Mouse (Mus musculus): ENCODE measurements around the gene Galnt18. TPM values are rescaled to one million over a fixed set of nuclear protein-coding genes. Genes with fewer than 3 reads are reported as not detected.

Gene Galnt18
- polyA plus RNA-seq (2012; rRNA removed), result 11.2 and 13.4 TPM in 2 replicates

- peak; percentile 97 for DNase-seq (ENCODE audit: low read depth)
Observed at GRCm38 (mm10) chr7:111779504-111780242, at the start of gene Galnt18. Galnt18 (minus strand) TSS chr7:111779977.

DNA sequence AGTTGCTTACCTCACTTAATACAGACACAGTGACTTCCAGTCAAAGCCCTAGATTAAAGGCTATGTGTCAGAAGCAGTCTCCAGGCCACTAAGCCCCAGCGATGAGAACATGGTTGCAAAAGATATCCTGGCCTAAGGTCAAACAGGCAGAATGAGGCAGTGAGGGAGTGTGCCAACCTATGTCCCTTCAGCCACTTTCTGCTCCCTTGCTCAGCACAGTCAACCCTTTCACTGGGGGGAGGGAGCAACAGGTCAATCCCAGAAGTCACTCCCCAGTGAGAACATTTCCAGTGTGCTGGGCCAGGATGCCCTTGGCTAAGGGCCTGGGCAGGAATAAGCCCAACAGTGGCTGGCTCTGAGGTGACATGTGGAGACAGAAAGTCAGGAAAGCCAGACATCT, 47.6 kb upstream of the Galnt18 start:
- TF ChIP-seq POLR2A (IDR thresholded peaks at IDR 0.05; ENCODE audit: borderline replicate concordance, extremely low read depth, insufficient read depth, insufficient read length, poor library complexity, severe bottlenecking) (no peak), CTCF (IDR thresholded peaks at IDR 0.05; ENCODE audit: borderline replicate concordance, extremely low read depth, insufficient read depth, insufficient read length) (no peak)
- no peak for DNase-seq (ENCODE audit: low read depth)

More at GRCm38 (mm10) chr7:111779504-111780242, at the start of gene Galnt18:
- TF ChIP-seq POLR2A (IDR thresholded peaks at IDR 0.05; ENCODE audit: borderline replicate concordance, extremely low read depth, insufficient read depth, insufficient read length, poor library complexity, severe bottlenecking), result peak; percentile 38; the same call in 1 of the 2 replicates
- TF ChIP-seq CTCF (IDR thresholded peaks at IDR 0.05; ENCODE audit: borderline replicate concordance, extremely low read depth, insufficient read depth, insufficient read length), result no peak

DNA sequence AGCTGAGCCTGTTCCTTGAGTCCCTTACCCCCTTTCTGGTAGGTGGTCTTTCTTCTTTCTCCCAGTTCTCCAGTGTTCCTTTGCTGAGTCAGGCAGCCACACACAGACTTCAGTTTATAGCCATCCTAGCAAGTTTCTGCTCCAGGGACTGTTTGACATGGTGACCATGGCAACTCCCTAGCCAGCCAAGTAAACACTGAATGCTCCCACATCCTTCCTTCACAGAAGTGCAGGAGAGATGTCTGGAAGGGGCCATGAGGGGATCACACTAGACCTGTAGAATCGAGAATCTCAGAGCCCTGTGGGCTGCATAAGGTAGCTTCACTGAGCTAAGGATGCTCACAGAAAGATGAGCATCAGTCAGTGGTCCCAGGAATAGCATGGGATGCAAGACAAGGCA, 33.3 kb upstream of the Galnt18 start:
- DNase-seq (ENCODE audit: low read depth), result peak; percentile 40
- no peak for TF ChIP-seq POLR2A (IDR thresholded peaks at IDR 0.05; ENCODE audit: borderline replicate concordance, extremely low read depth, insufficient read depth, insufficient read length, poor library complexity, severe bottlenecking)
- no peak for TF ChIP-seq CTCF (IDR thresholded peaks at IDR 0.05; ENCODE audit: borderline replicate concordance, extremely low read depth, insufficient read depth, insufficient read length)

DNA sequence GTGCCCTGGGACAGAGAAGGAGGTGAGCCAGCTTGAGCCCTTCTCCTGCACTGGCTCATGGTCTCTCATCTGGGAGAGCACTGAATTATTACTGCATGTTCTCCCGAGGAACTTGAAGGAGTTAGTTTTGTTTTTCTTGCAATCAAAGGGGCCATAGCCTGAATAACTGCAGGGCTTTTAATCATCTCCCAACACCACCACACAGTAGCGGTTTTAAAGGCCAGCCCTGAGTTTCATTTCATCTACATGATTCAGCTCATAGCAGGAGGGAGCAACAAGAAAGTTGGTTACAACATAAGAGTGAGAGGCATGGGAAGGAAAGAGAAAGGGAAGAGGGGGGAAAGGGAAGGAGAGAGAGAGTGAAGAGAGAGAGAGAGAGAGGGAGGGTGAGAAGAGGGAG, 31.3 kb upstream of the Galnt18 start:
- TF ChIP-seq CTCF (IDR thresholded peaks at IDR 0.05; ENCODE audit: borderline replicate concordance, extremely low read depth, insufficient read depth, insufficient read length) (no peak), POLR2A (IDR thresholded peaks at IDR 0.05; ENCODE audit: borderline replicate concordance, extremely low read depth, insufficient read depth, insufficient read length, poor library complexity, severe bottlenecking) (no peak)
- no peak for DNase-seq (ENCODE audit: low read depth)

DNA sequence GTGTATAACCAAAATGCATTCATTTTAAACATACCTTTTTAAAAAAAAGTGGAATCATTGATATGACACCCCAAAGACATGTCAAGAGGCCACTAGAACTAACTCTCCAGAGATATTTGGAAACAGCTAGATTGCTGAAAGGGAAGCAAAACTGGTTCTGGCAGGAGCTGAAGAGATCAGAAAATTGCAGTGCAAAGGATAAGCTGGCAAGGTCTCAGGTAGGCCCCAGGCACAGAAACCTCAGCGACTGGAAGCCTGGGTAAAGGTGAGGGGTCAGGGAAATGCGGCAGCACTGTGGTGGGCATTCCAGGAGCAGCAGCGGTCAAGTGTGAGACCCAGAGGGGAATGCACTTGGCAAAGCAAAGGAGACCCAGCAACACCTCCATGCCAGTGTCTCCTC, 30.0 kb upstream of the Galnt18 start:
- TF ChIP-seq POLR2A (IDR thresholded peaks at IDR 0.05; ENCODE audit: borderline replicate concordance, extremely low read depth, insufficient read depth, insufficient read length, poor library complexity, severe bottlenecking), result no peak
- TF ChIP-seq CTCF (IDR thresholded peaks at IDR 0.05; ENCODE audit: borderline replicate concordance, extremely low read depth, insufficient read depth, insufficient read length), result no peak
- no peak for DNase-seq (ENCODE audit: low read depth)

GRCm38 (mm10) chr7:111806083-111806482, 26.3 kb upstream of the Galnt18 start:
- TF ChIP-seq POLR2A (IDR thresholded peaks at IDR 0.05; ENCODE audit: borderline replicate concordance, extremely low read depth, insufficient read depth, insufficient read length, poor library complexity, severe bottlenecking), result no peak
- no peak for TF ChIP-seq CTCF (IDR thresholded peaks at IDR 0.05; ENCODE audit: borderline replicate concordance, extremely low read depth, insufficient read depth, insufficient read length)
- DNase-seq (ENCODE audit: low read depth), result no peak

- TF ChIP-seq POLR2A (IDR thresholded peaks at IDR 0.05; ENCODE audit: borderline replicate concordance, extremely low read depth, insufficient read depth, insufficient read length, poor library complexity, severe bottlenecking) (no peak), CTCF (IDR thresholded peaks at IDR 0.05; ENCODE audit: borderline replicate concordance, extremely low read depth, insufficient read depth, insufficient read length) (no peak)
- no peak for DNase-seq (ENCODE audit: low read depth)
Observed at GRCm38 (mm10) chr7:111804646-111805045, 24.9 kb upstream of the Galnt18 start.

- TF ChIP-seq POLR2A (IDR thresholded peaks at IDR 0.05; ENCODE audit: borderline replicate concordance, extremely low read depth, insufficient read depth, insufficient read length, poor library complexity, severe bottlenecking) (no peak), CTCF (IDR thresholded peaks at IDR 0.05; ENCODE audit: borderline replicate concordance, extremely low read depth, insufficient read depth, insufficient read length) (no peak)
- no peak for DNase-seq (ENCODE audit: low read depth)
Observed at GRCm38 (mm10) chr7:111800785-111801184, 21.0 kb upstream of the Galnt18 start.

GRCm38 (mm10) chr7:111800120-111800519, 20.3 kb upstream of the Galnt18 start:
- no peak for DNase-seq (ENCODE audit: low read depth)
- TF ChIP-seq CTCF (IDR thresholded peaks at IDR 0.05; ENCODE audit: borderline replicate concordance, extremely low read depth, insufficient read depth, insufficient read length) (no peak), POLR2A (IDR thresholded peaks at IDR 0.05; ENCODE audit: borderline replicate concordance, extremely low read depth, insufficient read depth, insufficient read length, poor library complexity, severe bottlenecking) (no peak)

DNA sequence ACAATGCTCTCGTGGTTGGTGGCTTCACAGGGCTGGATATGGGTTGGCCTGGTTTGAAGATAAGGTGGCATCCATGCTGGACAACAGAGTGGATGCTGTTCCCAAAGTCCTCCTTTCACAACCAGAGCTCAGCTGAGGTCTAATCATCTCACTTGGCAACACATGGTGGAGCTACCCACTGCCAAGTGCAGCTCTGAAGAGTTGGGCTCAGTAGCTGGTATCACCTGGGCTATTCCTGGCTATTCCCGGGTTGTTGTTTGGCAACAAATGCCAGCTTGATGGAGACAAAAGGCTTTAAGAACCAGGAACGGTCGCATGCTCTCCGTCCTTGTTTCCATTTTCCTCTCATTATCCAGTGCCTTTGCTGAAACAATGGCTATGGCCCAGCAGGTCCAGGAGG, 19.2 kb upstream of the Galnt18 start:
- TF ChIP-seq CTCF (IDR thresholded peaks at IDR 0.05; ENCODE audit: borderline replicate concordance, extremely low read depth, insufficient read depth, insufficient read length), result no peak
- no peak for TF ChIP-seq POLR2A (IDR thresholded peaks at IDR 0.05; ENCODE audit: borderline replicate concordance, extremely low read depth, insufficient read depth, insufficient read length, poor library complexity, severe bottlenecking)
- DNase-seq (ENCODE audit: low read depth), result peak; percentile 50

DNA sequence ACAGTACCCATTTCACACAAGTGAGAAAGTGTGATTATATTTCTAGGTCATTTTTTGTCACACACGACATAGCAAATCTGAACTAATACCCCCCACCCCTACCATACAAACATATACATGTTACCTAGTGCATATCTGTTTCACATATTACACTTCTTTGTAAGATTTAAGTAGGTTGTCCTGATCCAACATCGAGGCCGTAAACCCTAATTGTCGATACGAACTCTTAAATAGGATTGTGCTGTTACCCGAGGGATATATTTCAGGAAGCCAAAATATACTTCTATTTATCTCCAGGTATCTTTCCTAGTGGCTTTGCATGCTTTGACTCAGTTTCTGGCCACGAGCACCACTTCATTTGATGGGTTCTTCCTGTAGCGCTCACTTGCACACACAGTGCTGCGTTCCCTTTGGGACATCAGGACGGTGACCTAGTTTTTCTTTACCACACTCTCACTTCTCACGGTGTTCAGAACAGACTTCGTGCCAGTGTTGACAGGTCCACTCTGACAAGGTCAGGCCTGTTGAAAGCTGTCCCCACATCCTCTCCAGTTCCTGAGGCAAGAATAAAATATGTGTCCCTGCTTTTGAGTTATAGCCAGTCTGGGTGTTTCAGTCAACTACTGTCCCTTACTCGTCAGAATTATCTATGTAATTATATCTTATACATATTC, 17.7 kb upstream of the Galnt18 start:
- TF ChIP-seq POLR2A (IDR thresholded peaks at IDR 0.05; ENCODE audit: borderline replicate concordance, extremely low read depth, insufficient read depth, insufficient read length, poor library complexity, severe bottlenecking), result no peak
- no peak for TF ChIP-seq CTCF (IDR thresholded peaks at IDR 0.05; ENCODE audit: borderline replicate concordance, extremely low read depth, insufficient read depth, insufficient read length)
- DNase-seq (ENCODE audit: low read depth), result no peak
